Mouse (Mus musculus) layer of hippocampus, postnatal 14 days (tissue): Measurements from ENCODE around the gene Gm20855. TPM values are rescaled to one million over a fixed set of nuclear protein-coding genes. Genes with fewer than 3 reads are reported as not detected.
"Not testable (repeated sequence)": the region's sequence is repeated elsewhere in the genome, so short reads cannot be mapped to it uniquely, and the experiment has no call there.

Experiments used
- DNase-seq, 2 experiments: peaks; one replicate each; pipeline ENCODE4 v3.0.0; 2021 to 2022; ENCODE audit warnings: low spot score in 2 of 2, mixed read lengths in 1 of 2
- long read RNA-seq, 2 experiments: library from polyadenylated mRNA; stranded (forward); transcript quantifications; one replicate each; pipeline ENCODE4 v2.0.0; 2021
- total RNA-seq, 2 experiments: library from RNA; stranded (reverse); gene quantifications; 2 replicates each; pipeline ENCODE4 v1.2.3; 2021

Gene Gm20855
- not detected for total RNA-seq
- long read RNA-seq, experiment 1 = 0 reads
- long read RNA-seq, experiment 2 = 0 reads

DNA sequence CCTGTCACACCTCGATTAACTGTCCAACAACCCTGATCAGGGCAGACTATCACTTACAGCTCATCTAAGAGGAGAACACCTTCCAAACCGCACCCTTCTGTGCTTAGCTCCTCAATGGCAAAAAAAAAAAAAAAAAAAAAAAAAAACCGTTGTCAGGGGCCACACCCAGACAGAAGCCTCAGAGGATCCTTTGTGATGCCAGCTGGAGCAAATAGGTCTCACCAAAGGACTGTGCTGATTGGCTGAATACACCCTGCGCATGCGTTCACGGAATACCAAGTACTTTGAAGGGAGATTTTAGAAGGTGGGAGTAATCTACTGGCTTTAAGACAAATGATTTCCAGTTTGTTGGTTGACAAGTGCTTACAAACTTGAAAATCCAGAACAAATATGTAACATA, at the start of gene Gm20855:
Gene Gm20855 (minus strand): TSS at position 101 of the 400 bp plus-strand sequence.
- not testable (repeated sequence) for DNase-seq
